Mouse (Mus musculus) hindlimb bud, embryonic 11.5 days (tissue): ENCODE data around the gene Pes1.
"Not testable (repeated sequence)": the region's sequence is repeated elsewhere in the genome, so short reads cannot be mapped to it uniquely, and the experiment has no call there.

ENCODE experiments used
- DNase-seq: peaks from one replicate; pipeline ENCODE4 v3.0.0-alpha.2; 2012; ENCODE audit warnings: low read depth, low spot score; ENCODE audit errors: extremely low spot score

Pes1 gene

GRCm38 (mm10) chr11:3963610-3964415 lies at the start of gene Pes1:
Gene Pes1, plus strand, starts transcription at chr11:3963975.
- DNase-seq, result peak; percentile 97

- DNase-seq, result peak; percentile 49
Observed at GRCm38 (mm10) chr11:3914109-3914840, 49.5 kb upstream of the Pes1 start, which contains the start of gene Slc35e4. Gene Slc35e4, minus strand, starts transcription at chr11:3914664.

- no peak for DNase-seq
Observed at GRCm38 (mm10) chr11:3918738-3919137, 45.0 kb upstream of the Pes1 start.

GRCm38 (mm10) chr11:3920476-3920875 lies 43.3 kb upstream of the Pes1 start:
- no peak for DNase-seq

- DNase-seq, result no peak
Observed at GRCm38 (mm10) chr11:3921281-3921850, 42.4 kb upstream of the Pes1 start.

- no peak for DNase-seq
Observed at GRCm38 (mm10) chr11:3922115-3922514, 41.7 kb upstream of the Pes1 start.

GRCm38 (mm10) chr11:3922731-3923130 lies 41.0 kb upstream of the Pes1 start:
- DNase-seq, result no peak

- DNase-seq, result no peak
Observed at GRCm38 (mm10) chr11:3925916-3926315, 37.9 kb upstream of the Pes1 start.

GRCm38 (mm10) chr11:3930019-3930418 lies 33.8 kb upstream of the Pes1 start:
- no peak for DNase-seq

- no peak for DNase-seq
Observed at GRCm38 (mm10) chr11:3930931-3931330, 32.8 kb upstream of the Pes1 start.

- DNase-seq, result no peak
Observed at GRCm38 (mm10) chr11:3931511-3932211, 32.1 kb upstream of the Pes1 start, which contains the start of gene Tcn2. Gene Tcn2, minus strand, starts transcription at chr11:3932159.

- DNase-seq, result no peak
Observed at GRCm38 (mm10) chr11:3933756-3934285, 30.0 kb upstream of the Pes1 start.

GRCm38 (mm10) chr11:3935135-3935534 lies 28.6 kb upstream of the Pes1 start:
- DNase-seq, result no peak

GRCm38 (mm10) chr11:3936318-3936717 lies 27.5 kb upstream of the Pes1 start:
- no peak for DNase-seq

- no peak for DNase-seq
Observed at GRCm38 (mm10) chr11:3937321-3937874, 26.4 kb upstream of the Pes1 start.

- DNase-seq, result no peak
Observed at GRCm38 (mm10) chr11:3941371-3941770, 22.4 kb upstream of the Pes1 start.

GRCm38 (mm10) chr11:3946386-3946785 lies 17.4 kb upstream of the Pes1 start:
- no peak for DNase-seq

GRCm38 (mm10) chr11:3954876-3955275 lies 8.9 kb upstream of the Pes1 start:
- DNase-seq, result not testable (repeated sequence)

- DNase-seq, result not testable (repeated sequence)
Observed at GRCm38 (mm10) chr11:3955371-3955770, 8.4 kb upstream of the Pes1 start.

GRCm38 (mm10) chr11:3960901-3961300 lies 2.9 kb upstream of the Pes1 start:
- DNase-seq, result no peak

GRCm38 (mm10) chr11:3961761-3962160 lies 2.0 kb upstream of the Pes1 start:
- DNase-seq, result no peak
